Mouse (Mus musculus) ES-E14 (cell line): ENCODE data around the gene Eif4b. TPM values are rescaled to one million over a fixed set of nuclear protein-coding genes. Genes with fewer than 3 reads are reported as not detected.
A peak's percentile ranks its signal among the peaks of the same experiment; 100 is the strongest.

ENCODE experiments used
- DNase-seq: peaks from one replicate; pipeline ENCODE4 v3.0.0-alpha.2; 2013; ENCODE audit warnings: low read depth, low spot score
- H3K27ac ChIP-seq: 2 replicates; pipeline ENCODE4 v1.5.1; 2012; ENCODE audit warnings: low read depth, mild to moderate bottlenecking, low read length, moderate library complexity, mixed read lengths; ENCODE audit not compliant: poor library complexity, insufficient read depth, severe bottlenecking
- H3K36me3 ChIP-seq: 2 replicates; pipeline ENCODE4 v1.6.1; 2012; ENCODE audit warnings: mild to moderate bottlenecking, low read length, moderate library complexity, mixed read lengths; ENCODE audit not compliant: control insufficient read depth, poor library complexity, insufficient read depth, severe bottlenecking
- H3K4me1 ChIP-seq, 2 experiments: fragments of 150-350 bp in 1 of 2; sonication (generic) in 1 of 2; 2 replicates each; pipeline ENCODE4 v1.6.1; 2012; ENCODE audit warnings: low read length in 2 of 2, mild to moderate bottlenecking in 1 of 2, mixed read lengths in 1 of 2; ENCODE audit not compliant: control insufficient read depth in 2 of 2, insufficient read depth in 2 of 2, poor library complexity in 1 of 2
- H3K4me3 ChIP-seq, 2 experiments: fragments of 150-350 bp in 1 of 2; sonication (generic) in 1 of 2; 2 replicates each; pipeline ENCODE4 v1.5.1; 2012; ENCODE audit warnings: low read length in 2 of 2, low read depth in 1 of 2, mild to moderate bottlenecking in 1 of 2, mixed read lengths in 1 of 2; ENCODE audit not compliant: insufficient read depth in 1 of 2, poor library complexity in 1 of 2, severe bottlenecking in 1 of 2
- H3K9ac ChIP-seq: 2 replicates; pipeline ENCODE4 v1.6.1; 2012; ENCODE audit warnings: low read depth, mild to moderate bottlenecking, low read length, mixed read lengths; ENCODE audit not compliant: poor library complexity, insufficient read depth, severe bottlenecking
- H3K9me3 ChIP-seq: fragments of 150-350 bp; sonication (generic); 2 replicates; pipeline ENCODE4 v1.6.1; 2012; ENCODE audit warnings: low read depth, mild to moderate bottlenecking, low read length; ENCODE audit not compliant: control insufficient read depth, insufficient read depth
- CHD2 ChIP-seq: IDR thresholded peaks from 2 replicates; pipeline ENCODE4 v1.6.1; 2014; ENCODE audit warnings: mild to moderate bottlenecking, low read depth, low read length, inconsistent platforms
- HCFC1 ChIP-seq: IDR thresholded peaks from 2 replicates; pipeline ENCODE4 v1.6.1; 2012; ENCODE audit warnings: low read length, inconsistent platforms, borderline replicate concordance; ENCODE audit not compliant: insufficient read depth
- MAFK ChIP-seq: IDR thresholded peaks from 2 replicates; pipeline ENCODE4 v1.6.1; 2014; ENCODE audit warnings: mild to moderate bottlenecking, low read depth, low read length, inconsistent platforms; ENCODE audit not compliant: insufficient read depth
- ZC3H11A ChIP-seq: IDR thresholded peaks from 2 replicates; pipeline ENCODE4 v1.6.1; 2012; ENCODE audit warnings: low read depth, mild to moderate bottlenecking, inconsistent platforms, low read length, borderline replicate concordance
- ZNF384 ChIP-seq: IDR thresholded peaks from 2 replicates; pipeline ENCODE4 v1.6.1; 2012; ENCODE audit warnings: low read depth, low read length, inconsistent platforms
- in situ Hi-C, 2 experiments: fragments of 600-800 bp; cut with MboI; formaldehyde crosslinking; loops; one replicate each; pipeline ENCODE4 v1.15.1; 2025; ENCODE audit warnings: low sequenced_read_pairs in 2 of 2, inconsistent platforms in 1 of 2; ENCODE audit not compliant: unreplicated experiment in 2 of 2
- total RNA-seq: library from RNA; depleted of rRNA; stranded (reverse); fragments of 300-350 nt; gene quantifications from 2 replicates; pipeline ENCODE4 v1.2.3, GENCODE M21; 2012; rRNA removed

Eif4b gene
- 361 and 417 TPM in 2 replicates for total RNA-seq

- Histone ChIP-seq H3K9ac (peak within 1 kb of the TSS; percentile 98), H3K27ac (peak within 1 kb of the TSS; percentile 95), H3K36me3 (peaks cover 3% of the 10 kb centered on the region), H3K9me3 (no peaks in the 10 kb centered on the region), H3K4me3 (peak within 1 kb of the TSS; percentile 89 to 92), H3K4me1 (peaks cover 2 to 3% of the 10 kb centered on the region in 2 experiments; a peak in 2 of 4 replicates)
- in situ Hi-C loops, result no loop called here
- TF ChIP-seq MAFK (no peak), HCFC1 (peak; percentile 2; the same call in 1 of the 2 replicates)
- peak; percentile 99 for DNase-seq
Measured at GRCm38 (mm10) chr15:102073559-102074069, at the start of gene Eif4b. Gene Eif4b, plus strand, starts transcription at chr15:102073773.

- Histone ChIP-seq H3K36me3 (no peaks in the 10 kb centered on the region), H3K4me1 (peaks cover 0 to 21% of the 10 kb centered on the region in 2 experiments; a peak in 1 of 4 replicates), H3K9me3 (no peaks in the 10 kb centered on the region), H3K27ac (no peak overlapping the region), H3K9ac (no peak overlapping the region), H3K4me3 (no peak overlapping the region)
- in situ Hi-C loops, result loop anchor here in 1 of 2 experiments (25.0 kb wide), 1 partner anchor 913 kb away; the partner anchor contains the start of gene Hoxc12
- DNase-seq, result no peak
- TF ChIP-seq ZC3H11A (no peak), HCFC1 (no peak), CHD2 (no peak), MAFK (no peak), ZNF384 (no peak)
Measured at GRCm38 (mm10) chr15:102023888-102024287, 49.7 kb upstream of the Eif4b start.

DNA sequence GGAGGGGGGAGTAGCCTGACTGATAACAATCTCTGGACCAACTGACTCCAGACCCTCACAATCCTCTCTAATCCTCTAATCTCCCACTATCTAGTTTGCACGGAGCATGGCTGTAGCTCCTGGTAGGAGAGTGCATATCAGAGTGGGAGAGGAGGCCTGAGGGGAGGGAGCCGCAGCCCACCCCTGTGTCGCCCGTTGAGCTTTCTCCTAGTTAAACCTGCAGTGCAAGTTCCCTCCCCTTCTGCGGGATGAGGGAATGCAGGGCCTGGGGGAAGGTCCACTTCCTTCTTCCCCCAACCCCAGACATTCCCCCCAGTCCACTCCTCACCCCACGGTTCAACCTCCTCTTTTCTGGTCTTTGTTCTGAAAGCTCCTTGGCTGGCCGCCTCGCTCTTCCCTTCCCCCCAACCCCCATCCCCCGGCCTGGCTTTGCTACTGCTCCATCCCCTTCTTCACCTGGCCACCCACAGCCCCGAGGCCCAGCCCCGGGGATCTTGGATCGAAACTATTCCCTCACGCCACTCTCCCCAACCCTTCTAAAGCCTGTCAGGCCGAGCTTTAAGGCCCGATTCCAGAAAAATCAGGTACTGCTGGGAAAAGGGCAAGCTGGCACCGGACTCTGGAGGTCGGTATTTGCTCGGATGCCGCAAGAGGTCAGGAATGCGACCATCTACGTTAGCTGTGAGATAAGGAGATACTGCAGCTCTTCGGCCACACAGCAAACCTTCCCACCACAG, 48.3 kb upstream of the Eif4b start:
- no peak for TF ChIP-seq HCFC1
- no peak for TF ChIP-seq MAFK
- TF ChIP-seq ZNF384, result no peak
- TF ChIP-seq CHD2, result no peak; the same call in 1 of the 2 replicates
- no peak for TF ChIP-seq ZC3H11A
- peak overlapping the region; percentile 35 to 48 for H3K4me3 ChIP-seq
- H3K9ac ChIP-seq, result peak overlapping the region; percentile 34; the same call in 1 of the 2 replicates
- no peak overlapping the region for H3K27ac ChIP-seq
- no peaks in the 10 kb centered on the region for H3K9me3 ChIP-seq
- peaks cover 4% of the 10 kb centered on the region; the same call in 1 of the 2 replicates for H3K36me3 ChIP-seq
- in situ Hi-C loops, result no loop called here
- DNase-seq, result no peak
- H3K4me1 ChIP-seq, result peaks cover 0 to 24% of the 10 kb centered on the region in 2 experiments; a peak in 1 of 4 replicates

- in situ Hi-C loops, result no loop called here
- H3K27ac ChIP-seq, result no peak overlapping the region
- H3K9me3 ChIP-seq, result no peaks in the 10 kb centered on the region
- peaks cover 0 to 24% of the 10 kb centered on the region in 2 experiments; a peak in 1 of 4 replicates for H3K4me1 ChIP-seq
- no peak for DNase-seq
- H3K4me3 ChIP-seq, result no peak overlapping the region
- TF ChIP-seq ZC3H11A (no peak), ZNF384 (no peak), CHD2 (no peak), HCFC1 (no peak), MAFK (no peak)
- peaks cover 9% of the 10 kb centered on the region; the same call in 1 of the 2 replicates for H3K36me3 ChIP-seq
- H3K9ac ChIP-seq, result no peak overlapping the region
Measured at GRCm38 (mm10) chr15:102026430-102026829, 47.1 kb upstream of the Eif4b start.
